Mouse (Mus musculus) frontal cortex, postnatal 14 days (tissue): ENCODE results near the gene Birc5.

Experiments
- DNase-seq, 2 experiments: peaks; one replicate each; pipeline ENCODE4 v3.0.0; 2022; ENCODE audit warnings: low spot score in 2 of 2

The Birc5 gene

DNA sequence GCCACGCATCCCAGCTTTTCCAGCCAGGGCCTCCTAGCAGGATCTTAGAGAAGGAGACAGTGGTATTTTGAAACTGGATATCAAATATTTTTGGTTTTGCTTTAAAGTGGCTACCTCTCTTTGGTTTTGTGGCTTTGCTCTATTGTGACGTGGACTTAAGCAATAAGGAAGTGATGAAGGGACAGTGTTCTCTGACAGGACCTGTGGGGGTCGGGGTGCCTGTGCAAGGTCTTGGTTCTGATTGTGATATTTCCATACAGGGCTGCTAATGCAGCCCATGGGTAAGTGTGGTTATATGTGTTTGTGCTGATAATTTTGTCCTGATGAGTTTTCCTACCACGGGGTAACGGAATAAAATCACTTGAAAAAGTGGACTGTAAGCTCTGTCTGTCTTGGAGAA lies 6.3 kb downstream of the Birc5 start:
- no peak for DNase-seq

- no peak for DNase-seq
Measured at GRCm38 (mm10) chr11:117855975-117856374, 6.9 kb downstream of the Birc5 start.

DNA sequence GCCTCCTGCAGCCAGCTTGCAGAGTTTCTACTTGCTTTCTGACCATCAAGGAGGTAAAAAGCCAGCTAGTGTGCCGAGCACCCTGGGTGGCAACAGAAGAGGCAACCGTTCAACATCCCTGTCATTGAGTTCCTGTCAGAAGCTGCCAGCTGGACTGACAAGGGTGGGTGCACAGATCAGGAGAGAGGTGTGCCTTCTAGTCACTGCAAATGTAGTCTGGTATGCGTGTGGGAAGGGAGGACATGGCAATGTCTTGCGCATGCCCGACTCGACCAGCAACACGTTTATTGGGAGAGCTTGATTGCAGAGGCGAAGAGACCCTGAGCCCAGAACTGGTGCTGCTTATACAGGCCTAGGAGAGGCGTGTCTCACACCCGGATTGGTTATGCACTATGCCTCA lies 8.4 kb downstream of the Birc5 start:
- DNase-seq = no peak

DNA sequence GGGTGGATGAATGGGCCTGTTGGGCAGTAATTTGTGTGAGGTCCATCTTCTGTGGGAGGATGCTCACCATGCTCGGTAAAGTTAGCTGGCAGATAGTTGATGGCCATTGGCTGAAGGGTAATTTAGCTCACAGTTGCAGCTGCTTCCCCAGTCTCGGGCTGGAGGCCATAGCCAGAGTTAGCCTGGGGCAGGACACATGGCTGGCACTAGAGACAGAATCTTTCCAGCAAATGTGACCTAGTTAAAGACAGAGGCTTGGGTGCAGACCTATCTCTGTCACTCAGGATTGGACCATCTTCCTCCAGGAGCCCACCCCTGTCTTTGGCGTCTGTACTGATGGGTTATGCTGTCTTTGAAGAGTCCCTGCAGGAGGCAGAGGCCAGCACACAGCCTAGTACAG lies 9.3 kb downstream of the Birc5 start:
- DNase-seq = no peak

- DNase-seq = no peak
Measured at GRCm38 (mm10) chr11:117860601-117861000, 11.6 kb downstream of the Birc5 start, which contains the start of gene Tmem235. TSS of gene Tmem235 (plus strand) at chr11:117860752.

GRCm38 (mm10) chr11:117863174-117863856 lies 14.3 kb downstream of the Birc5 start:
- DNase-seq = no peak

DNA sequence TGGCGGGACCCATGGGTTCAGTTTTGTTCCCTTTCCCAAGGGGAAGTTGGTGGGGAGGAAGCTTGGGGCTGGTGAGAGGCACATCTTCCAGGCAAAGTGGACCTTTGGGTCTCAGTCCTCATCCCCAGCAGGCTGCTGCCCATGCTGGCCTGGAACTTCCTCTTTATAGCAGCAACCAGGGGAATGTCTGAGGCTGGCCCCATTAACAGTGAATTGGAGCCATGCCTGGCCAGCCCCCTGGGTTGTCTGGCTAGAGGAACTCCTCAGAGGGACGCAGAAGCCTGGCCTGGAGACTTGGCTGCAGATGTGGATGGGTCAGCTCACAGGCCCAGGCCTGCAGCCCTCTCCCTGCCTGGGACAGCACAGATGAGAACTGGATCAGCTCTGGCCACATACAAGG lies 15.8 kb downstream of the Birc5 start:
- DNase-seq = no peak

DNA sequence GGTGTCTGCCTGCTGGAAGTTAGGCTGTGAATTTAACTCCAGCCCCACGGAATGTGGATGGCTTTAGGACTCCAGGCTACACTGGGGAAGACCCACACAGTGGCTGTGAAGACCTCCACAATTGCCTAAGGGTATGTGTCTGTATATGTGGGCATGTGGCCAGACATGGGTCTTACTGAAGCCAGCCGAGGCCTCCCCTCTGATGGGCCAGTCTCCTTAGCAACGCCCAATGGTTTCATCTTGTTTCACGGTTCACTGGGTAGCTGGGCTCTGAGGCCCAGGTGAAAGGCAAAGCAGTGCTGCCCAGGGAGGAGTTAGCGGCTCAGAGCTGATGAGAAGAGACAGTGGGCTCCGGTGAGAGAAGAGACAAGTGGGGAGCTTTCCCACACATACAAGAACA lies 16.9 kb downstream of the Birc5 start:
- no peak for DNase-seq

DNA sequence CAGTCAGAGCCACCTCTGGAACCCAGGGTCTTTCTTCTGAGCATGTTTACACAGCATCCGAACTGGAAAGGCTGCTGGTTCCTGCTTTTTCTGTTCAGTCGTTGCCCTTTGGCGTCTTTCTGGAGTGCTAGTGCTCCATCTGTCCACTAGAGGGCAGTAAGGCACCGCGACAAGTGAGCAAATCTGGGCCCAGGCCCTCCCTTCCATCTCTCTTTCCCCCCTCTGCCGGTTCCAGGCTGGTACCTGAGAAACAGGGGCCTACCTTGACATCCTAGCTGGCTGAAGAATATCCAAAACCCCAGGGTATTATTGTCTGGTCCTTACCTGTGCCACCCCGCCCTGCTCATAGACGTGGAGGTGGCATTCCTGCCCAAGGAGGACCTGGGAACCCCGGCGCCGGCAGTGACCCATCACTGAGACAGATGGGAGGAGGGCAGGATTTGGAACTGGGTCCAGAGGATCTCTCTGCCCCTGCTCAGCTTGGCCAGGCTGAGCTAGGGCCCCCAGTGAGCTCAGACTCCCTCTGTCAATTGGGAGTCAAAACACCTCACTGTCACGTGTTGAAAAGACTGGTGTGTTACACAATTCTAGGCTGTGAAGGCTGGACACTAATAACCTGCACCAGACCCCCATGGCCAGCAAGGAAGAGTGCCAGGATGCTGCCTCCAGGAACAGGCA lies 21.8 kb downstream of the Birc5 start:
- peak; percentile 58 to 76 for DNase-seq

- DNase-seq = no peak
Measured at GRCm38 (mm10) chr11:117871376-117871775, 22.3 kb downstream of the Birc5 start.

DNA sequence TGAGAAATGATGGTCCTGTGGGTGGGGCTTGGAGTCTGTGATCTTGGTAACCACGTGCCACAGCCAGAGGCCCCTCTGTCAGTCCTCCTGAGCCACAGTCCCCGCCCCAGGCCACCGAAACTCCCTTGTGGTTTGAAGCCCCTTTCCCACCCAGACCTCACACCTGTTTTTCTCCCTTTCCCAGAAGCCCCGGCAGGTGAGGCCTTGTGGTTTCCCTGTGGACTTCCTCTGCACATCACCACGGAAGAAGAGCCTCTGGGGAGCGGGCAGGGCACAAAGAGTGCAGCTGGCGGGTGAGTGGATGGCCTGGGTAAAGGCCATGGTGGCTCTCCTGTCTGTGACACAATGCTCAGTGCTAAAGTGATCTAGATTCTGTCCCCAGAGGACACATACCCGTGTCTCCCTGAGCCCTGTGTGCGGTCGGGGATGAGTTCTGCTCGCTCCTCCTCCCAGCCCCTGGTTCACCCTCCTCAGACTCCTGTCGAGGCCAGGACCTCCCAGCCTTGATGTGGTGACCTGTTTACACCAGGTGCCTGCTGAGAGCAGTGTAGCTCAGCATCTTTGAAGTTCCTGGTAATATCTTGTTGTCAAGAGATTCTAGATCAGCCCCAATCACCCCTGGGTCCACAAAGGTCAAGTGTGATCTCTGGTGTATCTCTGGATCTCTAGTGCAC lies 23.0 kb downstream of the Birc5 start:
- DNase-seq = no peak

- DNase-seq = peak in 1 of 2 experiments; percentile 64
Measured at GRCm38 (mm10) chr11:117872861-117873608, 24.0 kb downstream of the Birc5 start, which contains the start of gene Tha1. TSS of gene Tha1 (minus strand) at chr11:117873481.

DNA sequence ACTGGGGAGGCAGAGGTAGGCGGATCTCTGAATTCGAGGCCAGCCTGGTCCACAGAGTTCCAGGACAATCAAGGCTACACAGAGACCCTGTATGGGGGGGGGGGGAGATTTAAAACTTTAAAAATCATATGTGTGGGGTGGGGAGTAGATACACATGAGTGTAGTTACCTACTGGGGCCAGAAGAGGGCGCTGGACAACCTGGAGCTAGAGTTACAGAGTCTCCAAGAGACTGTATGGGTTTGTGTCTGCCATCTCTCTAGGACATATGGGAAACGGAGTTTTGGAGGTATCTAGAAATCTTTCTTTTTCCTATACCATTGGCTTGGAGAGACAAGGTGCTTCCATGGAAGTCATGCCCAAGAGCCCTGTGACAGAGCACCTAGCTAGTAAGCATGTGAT lies 25.4 kb downstream of the Birc5 start:
- no peak for DNase-seq

DNA sequence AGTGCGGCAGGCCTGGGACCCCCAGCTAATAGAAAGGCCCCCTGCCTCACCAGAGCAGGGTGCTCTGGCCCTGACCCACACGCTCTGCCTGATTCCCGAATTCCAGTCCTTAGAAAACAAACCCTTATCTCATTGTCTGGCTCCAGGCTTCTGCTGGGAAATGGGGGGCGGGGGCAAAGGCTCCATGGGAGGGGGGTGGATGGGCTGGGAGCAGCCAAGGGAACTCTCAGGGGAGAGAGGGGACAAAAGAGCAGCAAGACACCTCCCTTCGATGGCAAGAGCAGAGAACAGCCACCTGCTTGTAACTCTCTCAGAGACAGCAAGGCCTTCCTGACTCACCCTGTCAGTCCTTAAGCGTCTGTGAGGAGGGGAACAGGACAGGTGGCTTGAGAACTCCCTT lies 26.6 kb downstream of the Birc5 start:
- DNase-seq = no peak

- no peak for DNase-seq
Measured at GRCm38 (mm10) chr11:117877917-117878745, 29.1 kb downstream of the Birc5 start.

- no peak for DNase-seq
Measured at GRCm38 (mm10) chr11:117878892-117879291, 29.8 kb downstream of the Birc5 start.

DNA sequence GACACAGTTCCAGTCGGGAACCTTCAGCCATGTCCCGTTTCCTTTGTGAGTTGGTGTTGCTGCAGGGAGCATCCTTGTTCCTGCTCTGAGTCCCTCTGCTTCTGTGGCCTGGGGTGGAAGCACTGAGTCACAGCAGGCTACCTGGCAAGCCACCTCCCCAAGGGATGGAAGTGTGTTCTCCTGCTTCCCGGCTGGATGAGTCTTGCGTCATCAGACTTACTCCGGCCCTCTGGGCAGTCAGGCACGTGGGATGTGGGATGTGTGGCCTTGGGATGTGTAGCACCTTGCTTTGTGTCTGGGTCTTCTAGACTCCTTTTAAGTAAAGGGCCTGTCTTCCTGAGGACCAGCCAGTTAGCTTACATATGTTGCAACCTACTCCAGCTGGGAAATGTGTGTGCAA lies 30.6 kb downstream of the Birc5 start:
- no peak for DNase-seq

GRCm38 (mm10) chr11:117880336-117880976 lies 31.4 kb downstream of the Birc5 start:
- no peak for DNase-seq

GRCm38 (mm10) chr11:117880977-117881358 lies 31.9 kb downstream of the Birc5 start:
- no peak for DNase-seq

DNA sequence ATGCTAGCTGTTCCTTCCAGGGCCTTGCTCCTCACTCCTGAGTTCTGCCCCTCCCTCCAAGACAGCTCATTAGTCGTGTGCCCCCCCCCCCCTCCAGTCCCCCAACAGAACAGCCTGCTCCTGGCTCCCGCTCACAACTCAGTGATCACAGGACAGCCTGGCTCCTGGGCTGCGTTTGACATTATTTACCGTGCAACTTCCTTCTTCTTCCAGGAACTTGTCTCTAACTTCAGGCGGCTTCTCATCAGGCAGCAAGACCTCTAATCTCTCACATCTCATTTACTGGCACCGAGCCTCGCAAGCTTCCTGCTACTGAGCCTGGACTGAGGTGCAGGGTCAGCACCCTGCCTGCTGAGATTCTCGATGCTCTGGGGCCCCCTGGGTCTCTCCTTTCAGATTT lies 32.7 kb downstream of the Birc5 start:
- DNase-seq = no peak

GRCm38 (mm10) chr11:117882208-117882607 lies 33.2 kb downstream of the Birc5 start:
- no peak for DNase-seq
